Mouse (Mus musculus) CD8-positive naive resting alpha-beta T cell, adult 2 months (primary cell): Measurements from ENCODE around the gene Mrpl43.
"Not testable (repeated sequence)": the region's sequence is repeated elsewhere in the genome, so short reads cannot be mapped to it uniquely, and the experiment has no call there.

Experiments used
- DNase-seq, 2 experiments: peaks; one replicate each; pipeline ENCODE4 v3.0.0; 2022; ENCODE audit warnings: low read depth in 2 of 2, low spot score in 2 of 2

Gene Mrpl43

DNA sequence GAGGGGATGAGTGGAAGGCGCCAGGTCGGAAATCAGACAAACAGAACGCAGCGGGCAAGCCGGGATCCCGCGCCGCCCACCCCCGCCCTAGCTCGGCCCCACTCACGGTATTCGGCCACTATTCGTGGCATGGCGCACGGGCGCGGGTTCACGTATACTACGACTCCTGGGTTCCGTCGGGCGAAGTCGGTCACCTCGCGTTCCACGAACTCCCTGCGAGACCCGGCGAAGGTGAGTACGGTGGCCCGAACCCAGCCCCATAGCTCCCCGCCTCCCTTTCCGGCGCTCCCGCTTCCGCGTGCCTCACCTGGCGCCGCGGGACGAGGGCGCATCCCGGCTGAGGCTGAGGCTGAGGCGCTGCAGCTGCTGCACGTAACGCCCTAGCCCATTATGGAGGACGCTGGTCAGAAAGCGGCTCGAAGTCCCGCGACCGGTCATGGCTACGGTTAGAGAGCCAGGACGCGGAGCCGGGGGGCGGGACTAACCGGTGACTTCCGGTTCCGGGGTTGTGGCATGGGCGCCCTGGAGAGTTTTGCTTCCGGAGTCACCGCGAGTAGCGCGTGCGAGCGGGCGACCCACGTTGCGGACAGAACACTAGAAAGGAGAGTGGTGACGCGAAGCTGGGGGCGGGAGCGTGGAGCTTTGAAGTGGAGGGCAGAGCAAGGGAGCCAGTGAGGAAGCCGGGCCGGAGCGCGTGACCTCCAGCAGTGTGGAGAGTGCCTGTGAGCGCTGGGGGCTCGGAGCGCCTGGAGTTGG is at the start of gene Mrpl43:
Mrpl43 (minus strand) TSS at position 486 of the 756 bp plus-strand sequence.
- DNase-seq = peak; percentile 95 to 97

DNA sequence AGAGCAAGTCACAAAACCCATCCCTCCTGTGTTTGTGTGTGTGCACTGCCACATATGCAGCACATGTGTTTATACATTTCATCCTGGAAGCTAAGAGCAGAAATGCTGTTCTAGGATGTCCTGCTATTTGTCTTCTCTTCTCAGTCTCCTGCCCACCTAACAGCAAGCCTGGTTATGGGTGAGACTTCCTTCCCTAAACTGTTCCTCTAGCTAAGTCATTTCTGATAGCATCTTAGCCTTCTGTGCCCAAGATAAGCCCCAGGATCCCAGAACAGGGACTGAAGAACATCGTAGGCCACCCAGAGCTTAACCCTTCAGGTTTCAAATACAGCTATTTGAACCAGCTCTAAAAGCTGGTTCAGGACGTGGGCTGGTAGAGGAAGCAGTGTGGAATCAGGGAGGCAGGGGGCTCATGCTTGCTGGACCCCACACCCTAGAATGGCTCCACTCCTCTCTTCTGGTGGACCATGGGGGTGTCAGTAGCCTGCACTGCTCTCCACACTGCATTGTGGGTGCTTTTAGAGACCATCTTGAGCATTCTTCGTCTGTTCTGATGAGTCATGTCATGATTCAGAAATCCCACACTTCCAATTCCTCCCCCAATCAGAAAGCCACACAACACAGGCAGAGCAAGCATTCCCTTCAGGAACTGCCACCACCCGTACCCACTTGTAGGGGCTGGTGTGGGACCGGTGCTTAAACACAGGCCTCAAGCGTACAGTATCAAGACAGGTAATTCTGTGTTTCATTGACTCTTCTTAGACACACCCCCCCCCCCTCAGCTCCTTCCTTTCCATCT is 48.8 kb upstream of the Mrpl43 start:
- DNase-seq = no peak

DNA sequence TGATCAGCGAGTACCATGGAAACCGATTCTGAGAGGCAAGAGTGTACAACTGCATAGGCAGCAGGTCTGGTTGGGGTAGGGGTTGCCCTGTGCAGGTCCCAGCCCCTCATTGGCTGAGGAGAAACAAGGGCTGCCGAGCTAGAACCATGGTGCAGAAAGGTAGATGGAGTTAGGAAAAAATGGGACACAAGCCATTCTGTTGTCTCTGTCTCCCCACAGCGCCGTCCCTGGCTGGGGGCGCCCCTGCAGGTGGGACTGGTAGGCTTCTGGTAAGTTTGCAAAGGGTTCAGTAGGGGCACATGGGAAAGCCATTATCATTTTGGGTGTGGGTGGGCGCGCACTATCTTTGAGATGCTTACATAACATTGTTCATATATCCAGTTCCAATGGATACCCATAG is 47.2 kb upstream of the Mrpl43 start:
- no peak for DNase-seq

DNA sequence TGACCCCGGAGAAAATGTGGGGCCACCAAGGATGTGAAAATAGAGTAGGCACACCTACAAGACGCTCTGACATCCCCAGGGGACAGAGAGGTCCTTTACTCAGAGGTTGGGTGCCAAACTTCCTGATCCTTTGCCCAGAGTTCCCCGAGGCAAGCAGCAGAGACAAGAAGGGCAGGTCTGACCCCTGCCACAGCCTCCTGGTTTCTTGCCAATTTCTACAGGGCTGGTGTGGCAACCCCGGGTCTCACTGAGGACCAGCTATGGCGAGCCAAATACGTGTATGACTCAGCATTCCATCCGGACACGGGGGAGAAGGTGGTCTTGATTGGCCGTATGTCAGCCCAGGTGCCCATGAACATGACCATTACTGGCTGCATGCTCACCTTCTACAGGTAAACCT is 43.3 kb upstream of the Mrpl43 start:
- DNase-seq = no peak

DNA sequence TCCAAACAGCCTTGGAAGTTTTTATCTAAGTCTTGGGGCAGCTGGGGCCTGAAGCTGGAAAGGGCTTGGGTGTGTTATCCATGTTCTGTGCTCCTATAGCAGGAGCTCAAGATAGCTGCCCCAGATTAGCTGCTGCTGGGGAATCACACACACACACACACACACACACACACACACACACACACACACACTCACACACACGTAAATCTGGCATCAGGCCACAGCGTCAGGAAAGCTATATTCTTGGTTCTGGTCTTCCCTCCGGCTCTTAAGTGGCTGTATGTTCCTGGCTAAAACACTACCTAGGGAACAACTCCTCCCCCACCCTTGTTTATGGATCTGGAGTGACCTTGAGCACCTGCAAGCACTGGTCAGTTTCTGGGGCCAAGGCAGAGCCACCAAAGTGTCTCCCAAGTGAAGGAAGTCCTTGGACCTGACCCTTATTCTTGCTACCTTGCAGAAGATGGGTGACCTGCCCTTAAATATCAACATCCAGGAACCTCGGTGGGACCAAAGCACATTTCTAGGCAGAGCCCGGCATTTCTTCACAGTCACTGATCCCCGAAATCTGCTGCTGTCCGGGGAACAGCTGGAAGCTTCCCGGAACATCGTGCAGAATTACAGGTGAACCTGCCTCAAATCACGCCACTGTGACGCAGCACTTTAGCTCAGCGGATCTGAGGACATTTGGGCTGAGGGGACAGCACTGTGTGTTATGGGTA is 42.6 kb upstream of the Mrpl43 start:
- DNase-seq = no peak

DNA sequence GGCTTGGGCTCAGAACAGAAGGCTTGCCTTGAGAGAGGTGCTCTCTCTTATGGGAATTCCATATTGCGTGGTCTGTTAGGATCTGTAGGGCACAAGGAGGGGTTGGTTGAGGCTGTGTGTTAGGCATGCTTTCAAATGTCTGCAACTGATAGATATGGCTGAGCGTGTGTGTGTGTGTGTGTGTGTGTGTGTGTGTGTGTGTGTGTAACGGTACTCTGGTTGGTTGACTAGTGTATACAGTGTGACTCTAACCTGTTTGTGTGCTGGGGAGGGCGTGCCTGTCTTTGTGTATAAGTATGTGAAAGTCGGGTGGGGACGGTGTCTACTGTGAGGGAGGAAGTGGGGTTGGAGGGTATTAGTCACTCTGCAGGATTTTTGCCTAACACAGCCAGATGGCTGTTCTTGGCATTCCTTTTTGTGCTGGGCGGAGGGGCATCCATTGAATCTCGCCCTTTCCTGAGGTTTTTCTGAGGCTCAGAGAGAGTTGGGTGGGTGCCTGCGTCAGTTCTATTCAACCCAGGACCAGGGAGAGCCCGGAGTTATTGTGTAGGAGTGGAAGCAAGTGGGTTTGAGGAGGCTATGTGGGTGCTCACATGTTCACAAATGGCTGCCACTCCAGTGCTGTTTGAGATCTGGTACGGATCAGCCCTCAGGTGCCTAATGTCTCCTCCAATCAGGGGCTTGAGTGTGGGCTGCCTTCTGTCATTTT is 41.8 kb upstream of the Mrpl43 start:
- peak; percentile 64 to 72 for DNase-seq

DNA sequence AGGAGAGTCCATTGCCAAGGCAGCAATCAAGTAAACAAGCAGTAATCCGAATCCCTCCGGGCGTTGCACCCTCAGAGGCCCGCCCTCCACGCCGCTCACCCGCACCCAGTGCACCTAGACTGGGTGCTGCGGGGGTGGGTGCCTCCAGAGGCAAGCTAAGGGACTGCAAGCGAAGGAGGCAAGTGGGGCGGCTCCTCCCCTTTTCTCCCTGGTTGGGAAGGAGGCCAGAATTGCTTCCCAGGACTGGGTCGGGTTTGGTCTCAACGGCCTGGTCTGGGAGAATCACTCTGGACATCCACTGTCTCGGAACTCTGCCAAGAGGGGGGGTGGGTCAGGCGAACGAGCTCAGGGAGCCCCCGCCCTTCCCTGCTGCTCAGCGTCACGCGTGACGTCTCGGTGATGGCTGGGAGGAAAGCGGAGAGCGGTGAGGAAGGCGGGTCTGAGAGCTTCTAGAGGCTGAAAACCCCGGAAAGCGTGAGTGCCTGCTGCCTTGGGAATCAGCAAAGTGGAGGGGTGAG is 41.2 kb upstream of the Mrpl43 start, which contains the start of gene Sfxn3:
Sfxn3 (plus strand) TSS at position 87 of the 518 bp plus-strand sequence.
- peak; percentile 81 to 90 for DNase-seq

DNA sequence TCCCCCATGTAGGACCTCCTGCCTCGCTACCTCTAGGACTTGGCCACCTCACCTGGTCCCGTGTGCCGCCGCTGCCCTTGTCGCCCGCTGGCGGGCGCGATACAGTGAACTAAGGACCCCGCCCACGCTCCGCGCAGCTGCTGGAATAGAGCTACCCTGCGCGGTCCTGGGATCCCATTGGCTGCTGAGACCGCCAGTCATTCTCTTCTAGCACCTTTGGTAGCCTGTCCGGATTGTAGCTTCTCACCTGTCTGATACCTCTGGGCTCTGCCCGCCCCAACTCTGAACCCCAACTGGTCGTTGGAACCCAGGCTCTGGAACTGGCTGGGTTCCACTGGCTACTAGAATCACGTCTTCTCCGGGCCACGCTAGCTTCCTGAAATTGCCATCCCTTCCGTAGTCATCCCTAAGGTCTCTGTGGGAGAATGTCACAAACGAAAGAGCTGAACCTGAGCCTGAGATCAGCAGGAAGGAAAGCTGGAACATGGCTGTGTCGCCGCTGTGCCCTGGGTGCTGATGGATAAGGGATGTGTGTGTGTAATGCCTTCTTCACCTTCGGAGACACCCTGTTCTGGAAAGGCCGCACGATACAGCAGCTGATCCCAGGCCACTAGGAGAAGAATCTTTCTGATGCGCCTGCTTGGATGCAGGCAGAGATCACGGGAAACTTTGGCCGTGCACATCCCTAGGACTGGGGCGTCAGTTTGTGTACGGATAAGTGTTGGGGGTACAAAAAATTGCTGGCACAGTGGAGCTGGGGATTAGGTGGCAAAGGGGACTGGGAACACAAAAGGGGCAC is 40.5 kb upstream of the Mrpl43 start:
- peak in 1 of 2 experiments; percentile 42 for DNase-seq

DNA sequence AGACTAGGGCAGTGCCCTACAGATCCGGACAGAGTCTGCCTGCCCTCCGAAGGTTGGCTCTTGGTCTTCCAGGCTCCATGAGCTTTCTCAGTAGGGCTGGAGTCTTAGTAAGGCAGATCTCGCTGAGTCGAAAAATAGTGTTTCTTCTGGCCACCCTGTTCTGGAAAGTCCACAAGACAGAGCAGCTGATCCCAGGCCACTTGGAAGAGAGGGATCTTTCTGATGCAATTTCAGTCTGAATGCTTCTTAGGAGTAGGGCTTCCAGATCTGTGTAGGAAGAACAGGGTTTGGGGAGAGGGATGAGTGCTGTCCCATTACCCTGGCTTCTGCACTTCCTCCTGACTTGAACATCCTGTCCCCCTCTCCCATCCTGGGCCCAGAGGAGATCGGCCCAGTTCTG is 39.4 kb upstream of the Mrpl43 start, which contains the start of gene Pdzd7:
Pdzd7 (minus strand) TSS at position 67 of the 400 bp plus-strand sequence.
- DNase-seq = no peak

DNA sequence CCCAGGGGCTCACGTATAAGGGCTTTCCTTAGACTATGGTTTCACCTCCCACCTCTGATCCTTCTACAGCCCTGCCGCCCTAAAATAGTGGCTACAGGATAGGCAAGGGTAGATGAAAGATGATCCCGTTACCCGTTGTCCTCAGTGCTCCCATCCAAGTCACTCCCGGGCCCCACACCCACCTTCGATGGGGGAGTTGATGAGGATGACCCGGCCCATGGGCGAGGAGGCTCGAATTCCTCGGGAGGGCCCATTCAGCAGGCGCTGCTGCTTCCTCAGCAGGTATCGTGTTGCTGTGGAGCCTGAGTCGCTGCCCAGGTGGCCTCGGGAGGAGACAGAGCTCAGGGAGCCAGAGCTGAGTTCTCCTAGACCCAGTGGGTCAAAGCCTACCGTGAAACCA is 39.0 kb upstream of the Mrpl43 start:
- DNase-seq = no peak

DNA sequence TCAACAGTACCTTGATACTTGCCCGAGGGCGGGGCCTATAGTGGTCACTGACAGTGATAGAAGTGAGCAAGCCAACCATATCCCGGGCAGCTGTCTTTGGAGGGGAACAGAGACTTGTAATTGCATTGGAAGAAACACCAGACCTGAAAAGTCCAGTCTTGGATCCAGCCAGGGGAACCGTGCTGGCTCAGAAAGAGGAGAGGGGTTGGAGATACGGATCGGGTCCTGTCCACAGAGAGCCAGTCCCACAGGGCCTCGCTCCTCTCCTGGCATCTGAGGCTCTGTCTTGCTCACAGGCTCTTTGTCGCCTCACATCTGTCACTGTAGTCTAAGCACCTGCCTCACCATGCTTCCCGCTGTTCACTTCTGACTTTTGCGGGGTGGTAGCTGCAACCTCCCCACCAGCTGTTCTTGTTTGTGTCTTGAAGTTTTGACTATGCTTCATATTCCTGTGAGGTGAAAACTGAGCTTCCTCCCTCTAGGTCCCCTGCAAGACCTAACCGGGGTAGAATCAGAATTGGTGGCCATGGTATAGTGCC is 38.2 kb upstream of the Mrpl43 start:
- DNase-seq = no peak

DNA sequence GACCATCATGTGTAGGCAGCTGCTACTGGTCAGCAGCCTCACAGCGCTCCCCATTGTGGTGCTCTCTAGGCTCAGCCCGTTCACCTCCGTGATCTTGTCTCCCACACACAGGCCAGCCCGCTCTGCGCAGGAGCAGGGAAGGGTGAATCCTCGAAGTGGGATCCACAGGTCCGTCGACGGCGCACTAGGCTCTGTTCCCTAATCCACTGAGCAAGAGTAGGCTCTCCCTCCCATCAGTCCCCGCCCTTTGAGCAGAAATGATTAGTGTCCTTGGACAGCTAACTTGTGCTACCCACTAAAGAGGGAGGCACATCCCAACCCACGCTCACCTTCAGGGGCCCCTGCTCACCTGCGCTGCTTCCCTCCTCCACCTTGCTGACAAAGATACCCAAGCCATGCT is 34.0 kb upstream of the Mrpl43 start:
- DNase-seq = no peak

DNA sequence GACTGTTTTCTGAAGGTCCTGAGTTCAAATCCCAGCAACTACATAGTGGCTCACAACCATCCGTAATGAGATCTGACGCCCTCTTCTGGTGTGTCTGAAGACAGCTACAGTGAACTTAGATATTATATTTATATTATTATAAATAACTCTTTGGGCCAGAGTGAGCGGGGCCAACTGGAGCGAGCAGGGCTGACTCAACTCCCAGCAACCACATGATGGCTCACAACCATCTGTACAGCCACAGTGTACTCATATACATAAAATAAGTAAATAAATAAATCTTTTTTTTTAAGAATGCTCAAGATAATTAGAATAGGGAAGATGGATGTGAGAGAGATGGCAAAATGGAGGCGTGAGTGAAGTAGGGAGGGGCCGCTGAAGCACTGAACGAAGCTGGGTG is 32.0 kb upstream of the Mrpl43 start:
- DNase-seq = not testable (repeated sequence)

DNA sequence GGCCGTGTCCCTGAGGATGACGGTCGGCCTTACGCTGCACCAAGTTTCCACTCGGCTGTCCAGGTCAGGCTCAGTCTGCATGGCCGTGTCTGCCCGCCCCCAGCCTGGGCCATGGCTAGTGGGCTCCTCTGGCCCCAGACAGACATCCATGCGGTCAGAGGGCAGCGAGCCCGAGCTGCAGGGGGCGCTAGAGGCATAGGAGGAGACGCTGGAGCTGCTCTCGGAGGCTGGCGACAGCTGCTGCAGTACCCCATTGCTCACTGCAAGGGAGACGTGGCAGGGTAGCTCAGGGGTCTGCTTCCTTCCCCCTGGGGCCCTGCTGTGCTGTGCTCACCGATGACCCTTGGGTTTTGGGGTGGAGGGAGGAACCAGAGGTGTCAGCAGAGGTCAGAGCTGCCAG is 30.6 kb upstream of the Mrpl43 start:
- no peak for DNase-seq

DNA sequence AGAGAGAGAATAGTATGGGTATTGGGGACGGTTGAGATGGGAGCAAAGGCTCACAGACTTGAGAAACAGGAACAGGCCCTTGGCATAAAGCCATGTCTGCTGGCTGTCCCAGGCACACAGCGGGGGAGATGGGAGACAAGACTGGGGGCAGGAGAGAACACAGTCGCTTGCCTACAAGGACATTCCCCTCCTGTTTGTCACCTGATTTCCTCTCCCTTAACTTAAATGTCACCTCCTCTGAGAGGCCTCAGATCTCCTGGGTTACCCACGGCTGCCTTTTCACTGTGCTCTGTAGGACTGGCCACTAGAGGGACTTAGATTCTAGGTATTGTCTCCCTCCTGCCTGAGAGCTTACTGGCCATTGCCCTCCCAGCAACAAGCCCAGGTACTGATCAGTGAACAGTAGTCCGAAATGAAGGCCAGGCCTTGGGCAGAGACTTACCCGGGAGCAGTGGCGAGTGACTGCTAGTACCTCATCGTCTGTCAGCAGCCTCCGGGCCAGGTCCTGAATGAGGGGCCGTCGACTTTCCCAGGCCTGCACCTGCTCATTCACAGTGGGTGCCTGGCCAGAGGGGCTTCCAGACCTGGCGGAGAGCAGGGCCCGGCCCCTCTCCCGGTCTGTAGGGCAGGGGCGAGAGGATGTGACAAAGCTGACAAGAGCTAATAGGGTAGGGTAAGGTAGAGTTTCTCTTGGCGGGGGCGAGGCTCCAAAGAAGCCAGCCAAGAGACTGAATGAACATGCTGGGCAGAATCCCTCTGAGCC is 26.5 kb upstream of the Mrpl43 start:
- no peak for DNase-seq

DNA sequence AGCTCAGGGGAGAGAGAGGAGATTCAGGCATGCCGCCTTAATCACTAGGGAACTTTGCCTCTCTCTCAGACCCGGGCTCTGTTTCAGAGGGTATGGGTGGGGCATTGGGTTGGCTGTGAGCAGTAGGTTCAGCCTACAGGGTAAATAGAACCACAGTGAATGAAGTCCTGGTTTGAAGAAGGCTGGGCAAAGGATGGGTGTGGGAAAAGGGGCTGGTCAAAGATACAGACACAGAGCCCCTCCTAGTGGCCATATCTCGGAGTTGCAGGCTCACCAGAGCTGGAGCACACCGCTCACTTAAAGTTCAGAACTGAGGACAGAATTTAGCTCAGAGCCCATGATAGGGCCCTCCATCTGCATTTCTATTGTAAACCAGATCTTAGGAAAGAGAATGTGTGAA is 25.5 kb upstream of the Mrpl43 start:
- peak in 1 of 2 experiments; percentile 67 for DNase-seq

DNA sequence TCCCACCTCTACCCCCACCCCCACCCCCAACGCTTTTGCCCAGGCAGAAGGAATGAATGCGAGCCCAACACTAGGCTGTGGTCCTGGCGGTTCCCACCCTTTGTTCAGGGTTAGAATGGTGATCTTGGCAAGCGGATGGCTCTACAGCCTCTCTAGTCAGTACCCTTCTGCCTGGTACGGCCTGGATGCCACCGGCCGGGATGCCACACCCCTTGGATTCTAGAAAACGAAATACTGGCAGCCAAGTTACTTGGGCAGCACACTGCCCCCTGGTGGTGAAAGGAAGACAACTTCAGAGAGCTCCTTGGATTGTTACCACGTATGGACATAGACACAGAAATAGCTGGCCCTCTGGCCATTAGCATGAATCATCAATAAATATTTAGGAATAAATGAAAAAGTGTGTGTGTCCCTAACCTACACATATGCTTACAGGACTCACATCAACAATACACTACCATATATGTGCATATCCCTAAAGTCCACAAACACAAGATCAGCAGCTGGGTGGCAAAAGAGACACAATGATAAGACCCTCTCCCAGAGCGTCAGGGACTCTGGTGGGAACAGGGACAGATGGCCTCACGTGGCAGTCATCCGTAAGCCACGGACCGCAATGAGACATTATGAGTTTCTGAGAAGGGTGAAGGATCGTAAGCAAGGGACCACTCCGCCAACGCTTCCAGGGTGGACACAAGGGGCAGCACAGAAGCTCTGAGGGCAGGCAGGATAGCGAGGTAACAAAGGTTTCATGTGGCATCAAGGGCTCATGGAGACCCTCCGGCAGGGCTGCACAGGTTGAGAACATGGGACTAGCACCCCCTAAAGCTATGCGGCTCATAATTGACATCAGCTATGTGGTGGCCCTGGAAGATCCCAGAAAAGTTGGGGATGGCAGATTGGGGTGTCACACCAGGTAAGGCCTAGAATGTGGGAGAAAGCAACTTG is 24.8 kb upstream of the Mrpl43 start:
- DNase-seq = peak; percentile 61 to 66

DNA sequence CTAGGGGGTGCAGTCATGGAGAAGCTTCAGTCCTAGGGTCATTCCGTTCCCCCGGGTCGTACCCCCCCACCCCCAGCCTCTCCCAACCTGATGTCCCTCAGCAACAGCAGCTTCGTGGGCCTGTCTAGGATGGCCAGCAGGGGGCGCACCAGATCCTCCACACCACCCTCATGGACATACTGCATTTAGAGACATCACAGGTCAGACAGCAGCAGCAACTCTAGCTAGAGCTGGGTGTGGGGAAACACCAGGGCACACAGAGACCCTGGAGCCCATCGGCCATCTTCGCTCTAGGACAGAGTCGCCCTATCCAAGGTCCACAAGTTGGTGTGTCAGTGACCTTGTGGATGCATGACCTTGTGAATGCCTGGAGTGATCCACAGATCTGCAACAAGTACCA is 23.9 kb upstream of the Mrpl43 start:
- DNase-seq = peak; percentile 60 to 68
